Mouse (Mus musculus) MEL (cell line): ENCODE results near the gene Ift88. TPM values are rescaled to one million over a fixed set of nuclear protein-coding genes. Genes with fewer than 3 reads are reported as not detected.

ENCODE experiments used
- DNase-seq: peaks from one replicate; pipeline ENCODE4 v3.0.0; 2011; ENCODE audit warnings: low read depth, low spot score
- H3K27ac ChIP-seq: 2 replicates; pipeline ENCODE4 v1.5.1; 2012; ENCODE audit warnings: low read depth, mild to moderate bottlenecking, control low read depth, low read length, moderate library complexity; ENCODE audit not compliant: control insufficient read depth
- H3K27me3 ChIP-seq, 2 experiments: fragments of 150-350 bp in 1 of 2; sonication (generic) in 1 of 2; 2 replicates each; pipeline ENCODE4 v1.6.1; 2012; ENCODE audit warnings: low read length in 2 of 2, mild to moderate bottlenecking in 2 of 2, improper control_type of control experiment in 1 of 2, moderate library complexity in 1 of 2; ENCODE audit not compliant: insufficient read depth in 2 of 2, control insufficient read depth in 1 of 2
- H3K36me3 ChIP-seq, 2 experiments: 2 replicates each; pipeline ENCODE4 v1.6.1; 2012 to 2014; ENCODE audit warnings: low read length in 2 of 2, improper control_type of control experiment in 1 of 2, inconsistent platforms in 1 of 2, mild to moderate bottlenecking in 1 of 2; ENCODE audit not compliant: insufficient read depth in 2 of 2, control insufficient read depth in 1 of 2
- H3K4me1 ChIP-seq, 2 experiments: fragments of 150-350 bp in 1 of 2; sonication (generic) in 1 of 2; 2 replicates each; pipeline ENCODE4 v1.6.1; 2012; ENCODE audit warnings: low read length in 2 of 2, improper control_type of control experiment in 1 of 2, mild to moderate bottlenecking in 1 of 2; ENCODE audit not compliant: insufficient read depth in 2 of 2, control insufficient read depth in 1 of 2
- H3K4me3 ChIP-seq, 2 experiments: fragments of 150-350 bp in 1 of 2; sonication (generic) in 1 of 2; 2 replicates each; pipeline ENCODE4 v1.5.1; 2012; ENCODE audit warnings: low read depth in 2 of 2, low read length in 2 of 2, mild to moderate bottlenecking in 2 of 2, moderate library complexity in 2 of 2, control low read depth in 1 of 2, improper control_type of control experiment in 1 of 2; ENCODE audit not compliant: control insufficient read depth in 1 of 2, insufficient read depth in 1 of 2
- H3K79me2 ChIP-seq: 2 replicates; pipeline ENCODE4 v1.6.1; 2012; ENCODE audit warnings: mild to moderate bottlenecking, low read length, moderate library complexity; ENCODE audit not compliant: control insufficient read depth, poor library complexity, insufficient read depth
- H3K9ac ChIP-seq: 2 replicates; pipeline ENCODE4 v1.6.1; 2012; ENCODE audit warnings: low read depth, mild to moderate bottlenecking, control low read depth, low read length, moderate library complexity; ENCODE audit not compliant: control insufficient read depth, poor library complexity, severe bottlenecking
- H3K9me3 ChIP-seq: fragments of 150-350 bp; sonication (generic); replicated peaks from 2 replicates; pipeline ENCODE4 v1.6.1; 2012; ENCODE audit warnings: mild to moderate bottlenecking, low read length, improper control_type of control experiment, moderate library complexity; ENCODE audit not compliant: insufficient read depth
- BHLHE40 ChIP-seq: IDR thresholded peaks from 2 replicates; pipeline ENCODE4 v1.6.1; 2012; ENCODE audit warnings: low read depth, mild to moderate bottlenecking, inconsistent platforms, low read length, improper control_type of control experiment, borderline replicate concordance
- CHD2 ChIP-seq: IDR thresholded peaks from 2 replicates; pipeline ENCODE4 v1.6.1; 2011; ENCODE audit warnings: low read length, improper control_type of control experiment
- EP300 ChIP-seq, 2 experiments: IDR thresholded peaks; 2 replicates each; pipeline ENCODE4 v1.6.1; 2011; ENCODE audit warnings: improper control_type of control experiment in 2 of 2, low read length in 2 of 2, low read depth in 1 of 2, mild to moderate bottlenecking in 1 of 2
- ETS1 ChIP-seq: IDR thresholded peaks from 2 replicates; pipeline ENCODE4 v1.6.1; 2012; ENCODE audit warnings: low read depth, mild to moderate bottlenecking, inconsistent platforms, low read length, improper control_type of control experiment, moderate library complexity
- GABPA ChIP-seq: IDR thresholded peaks from 2 replicates; pipeline ENCODE4 v1.6.1; 2012; ENCODE audit warnings: low read depth, mild to moderate bottlenecking, inconsistent platforms, low read length, improper control_type of control experiment, moderate library complexity
- GATA1 ChIP-seq: IDR thresholded peaks from 2 replicates; pipeline ENCODE4 v1.6.1; 2011; ENCODE audit warnings: low read depth, low read length, improper control_type of control experiment
- KAT2A ChIP-seq: conservative IDR thresholded peaks from 2 replicates; pipeline ENCODE4 v1.6.1; 2012; ENCODE audit warnings: low read depth, low read length, improper control_type of control experiment, inconsistent platforms
- MAFK ChIP-seq: IDR thresholded peaks from 2 replicates; pipeline ENCODE4 v1.6.1; 2011; ENCODE audit warnings: low read depth, mild to moderate bottlenecking, low read length, improper control_type of control experiment, borderline replicate concordance
- MAX ChIP-seq: IDR thresholded peaks from 2 replicates; pipeline ENCODE4 v1.6.1; 2011; ENCODE audit warnings: low read length, improper control_type of control experiment
- MAZ ChIP-seq: IDR thresholded peaks from 2 replicates; pipeline ENCODE4 v1.6.1; 2012; ENCODE audit warnings: low read depth, mild to moderate bottlenecking, inconsistent platforms, low read length, improper control_type of control experiment
- MEF2A ChIP-seq: IDR thresholded peaks from 2 replicates; pipeline ENCODE4 v1.6.1; 2014; ENCODE audit warnings: low read depth, mild to moderate bottlenecking, inconsistent platforms, low read length, improper control_type of control experiment; ENCODE audit not compliant: poor library complexity, insufficient replicate concordance, severe bottlenecking; ENCODE audit errors: extremely low read depth
- POLR2A ChIP-seq, 2 experiments: IDR thresholded peaks; 2 replicates each; pipeline ENCODE4 v1.6.1; 2011 to 2012; ENCODE audit warnings: low read length in 2 of 2, mild to moderate bottlenecking in 2 of 2, control low read depth in 1 of 2, improper control_type of control experiment in 1 of 2, low read depth in 1 of 2, moderate library complexity in 1 of 2; ENCODE audit not compliant: control insufficient read depth in 1 of 2, insufficient read depth in 1 of 2, poor library complexity in 1 of 2
- POLR2AphosphoS2 ChIP-seq: IDR thresholded peaks from 2 replicates; pipeline ENCODE4 v1.6.1; 2011; ENCODE audit warnings: low read length, improper control_type of control experiment
- POLR2AphosphoS5 ChIP-seq: IDR thresholded peaks from 2 replicates; pipeline ENCODE4 v1.6.1; 2012; ENCODE audit warnings: low read depth, borderline replicate concordance, mild to moderate bottlenecking, inconsistent platforms, low read length, moderate library complexity, mixed read lengths
- RCOR1 ChIP-seq: IDR thresholded peaks from 2 replicates; pipeline ENCODE4 v1.6.1; 2012; ENCODE audit warnings: low read depth, mild to moderate bottlenecking, inconsistent platforms, low read length, improper control_type of control experiment
- SMC3 ChIP-seq: IDR thresholded peaks from 2 replicates; pipeline ENCODE4 v1.6.1; 2011; ENCODE audit warnings: low read depth, low read length, improper control_type of control experiment
- TAL1 ChIP-seq: IDR thresholded peaks from 2 replicates; pipeline ENCODE4 v1.6.1; 2012; ENCODE audit warnings: mild to moderate bottlenecking, inconsistent platforms, low read length, moderate library complexity, mixed read lengths
- UBTF ChIP-seq: IDR thresholded peaks from 2 replicates; pipeline ENCODE4 v1.6.1; 2012; ENCODE audit warnings: low read depth, mild to moderate bottlenecking, inconsistent platforms, low read length, improper control_type of control experiment, moderate library complexity, borderline replicate concordance; ENCODE audit not compliant: insufficient read depth
- USF1 ChIP-seq: IDR thresholded peaks from 2 replicates; pipeline ENCODE4 v1.6.1; 2014; ENCODE audit warnings: low read depth, mild to moderate bottlenecking, inconsistent platforms, low read length, improper control_type of control experiment, moderate library complexity
- ZC3H11A ChIP-seq: IDR thresholded peaks from 2 replicates; pipeline ENCODE4 v1.6.1; 2012; ENCODE audit warnings: low read depth, mild to moderate bottlenecking, inconsistent platforms, low read length, improper control_type of control experiment
- ZKSCAN1 ChIP-seq: IDR thresholded peaks from 2 replicates; pipeline ENCODE4 v1.6.1; 2012; ENCODE audit warnings: low read depth, mild to moderate bottlenecking, inconsistent platforms, low read length, improper control_type of control experiment, moderate library complexity
- polyA plus RNA-seq, 2 experiments: library from polyadenylated mRNA; stranded (reverse) in 1 of 2; unstranded in 1 of 2; fragments of >175 nt in 1 of 2; fragments of >200 nt in 1 of 2; gene quantifications; 2 replicates each; pipeline versions ENCODE4 v1.2.1 to v1.2.4; 2012; ENCODE audit warnings: low replicate concordance in 2 of 2, low read depth in 1 of 2; ENCODE audit not compliant: insufficient read length in 2 of 2, insufficient read depth in 1 of 2, missing spikeins in 1 of 2
- total RNA-seq: library from RNA; depleted of rRNA; stranded (reverse); fragments of 300-350 nt; gene quantifications from 2 replicates; pipeline ENCODE4 v1.2.3, GENCODE M21; 2012; rRNA removed

Ift88 gene
- total and polyA plus RNA-seq, 3 experiments: 2.4 to 5.1 TPM; not detected in 1

GRCm38 (mm10) chr14:57556922-57557321 lies 133.1 kb downstream of the Ift88 start:
- no peak overlapping the region for H3K4me3 ChIP-seq
- no peak overlapping the region for H3K9ac ChIP-seq
- H3K27me3 ChIP-seq: no peaks in the 10 kb centered on the region
- no peaks in the 10 kb centered on the region for H3K4me1 ChIP-seq
- DNase-seq: peak; percentile 42
- no peaks in the 10 kb centered on the region for H3K9me3 ChIP-seq
- no peak overlapping the region for H3K27ac ChIP-seq
- H3K36me3 ChIP-seq: peaks cover 0 to 5% of the 10 kb centered on the region in 2 experiments; a peak in 2 of 4 replicates
- H3K79me2 ChIP-seq: no peaks in the 10 kb centered on the region
- TF ChIP-seq EP300 (IDR thresholded peaks at IDR 0.05; ENCODE audit: low read depth in 1 of 2, low read length in 2 of 2): peak in 1 of 2 experiments; percentile 22; a peak in 1 of 4 replicates
- TF ChIP-seq UBTF: no peak
- TF ChIP-seq SMC3: no peak
- peak; percentile 70; the same call in 1 of the 2 replicates for TF ChIP-seq MAFK
- TF ChIP-seq MAZ: no peak
- peak; percentile 53; the same call in 1 of the 2 replicates for TF ChIP-seq GATA1
- peak; percentile 39; the same call in 1 of the 2 replicates for TF ChIP-seq RCOR1
- no peak for TF ChIP-seq MEF2A
- no peak for TF ChIP-seq CHD2

GRCm38 (mm10) chr14:57565626-57566025 lies 141.8 kb downstream of the Ift88 start:
- Histone ChIP-seq H3K27ac (no peak overlapping the region), H3K9ac (no peak overlapping the region), H3K79me2 (no peaks in the 10 kb centered on the region), H3K9me3 (no peaks in the 10 kb centered on the region), H3K4me1 (peaks cover 2 to 3% of the 10 kb centered on the region in 2 experiments; a peak in 1 of 4 replicates), H3K36me3 (no peaks in the 10 kb centered on the region; a peak in 2 of 4 replicates), H3K4me3 (no peak overlapping the region), H3K27me3 (no peaks in the 10 kb centered on the region)
- no peak for TF ChIP-seq GATA1
- no peak for TF ChIP-seq RCOR1
- TF ChIP-seq SMC3: no peak
- no peak for TF ChIP-seq GABPA
- TF ChIP-seq BHLHE40: no peak
- no peak for TF ChIP-seq KAT2A
- TF ChIP-seq ZKSCAN1: no peak
- no peak for TF ChIP-seq USF1
- no peak for TF ChIP-seq POLR2AphosphoS5
- no peak for TF ChIP-seq TAL1
- no peak for TF ChIP-seq POLR2A (IDR thresholded peaks at IDR 0.05; ENCODE audit: control insufficient read depth in 1 of 2, insufficient read depth in 1 of 2, low read depth in 1 of 2, low read length in 2 of 2, poor library complexity in 1 of 2)
- no peak for TF ChIP-seq MAFK
- no peak for TF ChIP-seq ETS1
- TF ChIP-seq MEF2A: no peak
- no peak for TF ChIP-seq POLR2AphosphoS2
- TF ChIP-seq MAX: no peak
- TF ChIP-seq ZC3H11A: no peak
- DNase-seq: no peak

Other genes starting within 250 kb of the Ift88 start
- 16.8 and 17.8 TPM in 2 replicates for gene Cryl1, start 25.5 kb upstream of the Ift88 start, total RNA-seq
- 10 to 100 TPM in 1 of 2 experiments, not detected in 1; 22.0 TPM for gene Cryl1, start 25.5 kb upstream of the Ift88 start, polyA plus RNA-seq
- gene Il17d, start 100.7 kb downstream of the Ift88 start, total RNA-seq: 0.29 and 0.54 TPM in 2 replicates
- gene Il17d, start 100.7 kb downstream of the Ift88 start, polyA plus RNA-seq: 1 to 10 TPM in 1 of 2 experiments, not detected in 1; 2.2 TPM
- gene Eef1akmt1, start 147.6 kb downstream of the Ift88 start, total RNA-seq: 40.6 and 44.0 TPM in 2 replicates
- gene Eef1akmt1, start 147.6 kb downstream of the Ift88 start, polyA plus RNA-seq: 10 to 100 TPM in 1 of 2 experiments, not detected in 1; 51.0 TPM
- 45.6 and 46.5 TPM in 2 replicates for gene Xpo4, start 241.4 kb downstream of the Ift88 start, total RNA-seq
- 10 to 100 TPM in 1 of 2 experiments, not detected in 1; 32.3 TPM for gene Xpo4, start 241.4 kb downstream of the Ift88 start, polyA plus RNA-seq